Mouse (Mus musculus): ENCODE results near the gene Coq5.
"Not testable (repeated sequence)": the region's sequence is repeated elsewhere in the genome, so short reads cannot be mapped to it uniquely, and the experiment has no call there.

The Coq5 gene

DNA sequence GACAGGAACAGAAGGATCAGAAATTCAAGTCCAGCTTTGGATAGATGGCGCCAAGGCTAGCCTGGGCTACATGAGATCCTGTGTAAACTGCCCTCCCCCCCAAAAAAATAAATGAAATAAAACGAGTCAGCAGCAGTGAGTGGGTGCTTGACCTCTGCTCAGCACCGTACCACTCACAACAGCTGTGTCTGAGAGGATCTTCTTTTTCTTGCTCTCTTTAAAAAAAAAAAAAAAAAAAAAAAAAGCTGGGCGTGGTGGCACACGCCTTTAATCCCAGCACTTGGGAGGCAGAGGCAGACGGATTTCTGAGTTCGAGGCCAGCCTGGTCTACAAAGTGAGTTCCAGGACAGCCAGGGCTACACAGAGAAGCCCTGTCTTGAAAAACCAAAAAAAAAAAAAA is 22.7 kb downstream of the Coq5 start:
- not testable (repeated sequence) for DNase-seq (ENCODE audit: extremely low read depth, low read depth, low spot score)

GRCm38 (mm10) chr5:115312354-115312753 is 32.9 kb downstream of the Coq5 start:
- DNase-seq (ENCODE audit: extremely low read depth, low read depth, low spot score) = no peak

- DNase-seq (ENCODE audit: extremely low read depth, low read depth, low spot score) = no peak
Measured at GRCm38 (mm10) chr5:115312816-115313667, 33.6 kb downstream of the Coq5 start.

- DNase-seq (ENCODE audit: extremely low read depth, low read depth, low spot score) = no peak
Measured at GRCm38 (mm10) chr5:115313668-115313943, 34.1 kb downstream of the Coq5 start.

DNA sequence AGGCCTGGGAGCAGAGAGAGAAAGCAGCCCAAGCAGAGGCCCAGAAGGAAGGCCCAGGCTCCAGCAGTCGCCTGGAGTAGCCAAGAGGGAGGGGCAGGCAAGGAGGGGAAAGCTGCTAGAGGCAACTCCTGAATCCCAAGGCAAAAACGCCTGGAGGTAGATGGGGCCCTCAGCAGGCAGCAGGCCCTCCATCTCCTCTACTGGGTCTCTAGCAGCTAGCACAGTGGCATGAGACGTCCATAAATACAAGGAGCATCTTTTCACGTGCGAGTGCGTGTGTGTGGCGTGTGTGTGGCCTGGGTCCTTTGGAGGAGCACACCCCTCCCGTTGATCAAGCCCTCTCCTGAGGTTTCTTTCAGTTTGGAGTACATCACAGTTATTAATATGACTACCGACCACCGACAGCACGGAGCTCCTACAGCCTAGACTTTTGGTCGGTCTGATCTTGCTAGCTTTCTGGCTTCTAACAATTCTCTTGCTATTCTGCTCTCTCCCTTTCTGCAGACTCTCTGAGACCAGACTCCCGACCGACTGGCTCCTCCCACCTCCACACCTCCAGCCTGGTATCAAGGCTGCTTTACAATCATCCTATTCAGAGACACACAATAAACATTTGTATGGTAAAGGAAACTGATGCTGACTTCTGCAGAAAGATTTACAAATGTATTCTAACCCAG is 37.6 kb downstream of the Coq5 start:
- no peak for DNase-seq (ENCODE audit: extremely low read depth, low read depth, low spot score)

GRCm38 (mm10) chr5:115317645-115318328 is 38.3 kb downstream of the Coq5 start:
- no peak for DNase-seq (ENCODE audit: extremely low read depth, low read depth, low spot score)

DNA sequence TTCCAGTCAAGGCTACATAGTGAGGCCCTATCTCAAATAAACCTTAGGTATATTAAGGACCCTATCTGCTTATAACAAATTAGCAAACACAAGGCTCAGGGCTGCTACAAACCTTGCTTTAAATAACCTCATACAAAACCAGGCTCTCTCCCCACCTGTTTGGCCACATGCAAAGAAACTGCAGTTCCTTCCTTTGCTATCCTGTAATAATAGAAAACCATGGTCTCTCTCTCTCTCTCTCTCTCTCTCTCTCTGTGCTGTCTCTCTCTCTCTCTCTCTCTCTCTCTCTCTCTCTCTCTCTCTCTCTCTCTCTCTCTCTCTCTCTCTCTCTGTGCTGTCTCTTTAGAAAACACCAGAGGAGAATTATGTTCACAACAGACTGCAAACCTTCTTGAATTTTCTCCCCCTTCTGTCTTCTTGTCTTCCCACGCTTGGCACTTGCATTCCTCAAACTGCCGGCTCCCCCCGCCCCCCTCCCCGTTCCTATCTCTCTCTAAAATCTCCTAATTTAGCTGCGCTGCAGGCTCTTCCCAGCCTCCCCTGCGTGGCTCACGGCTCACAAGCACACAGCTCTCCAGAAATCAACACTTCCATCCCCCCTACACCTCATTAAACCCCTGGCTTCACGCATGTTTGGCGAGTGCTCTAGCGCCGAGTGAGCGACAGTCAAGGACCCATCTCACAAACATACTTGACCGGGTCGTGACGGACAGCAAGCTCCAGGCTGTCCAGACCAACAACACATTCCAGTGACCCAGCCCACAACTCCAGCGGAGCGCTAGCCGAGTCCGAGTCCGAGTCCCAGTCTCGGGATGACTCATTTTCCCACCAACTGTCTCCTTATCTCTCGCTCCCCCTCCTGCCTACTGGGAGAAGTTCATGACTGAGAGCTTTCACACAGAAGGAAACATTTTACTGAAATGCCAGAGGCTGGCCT is 39.8 kb downstream of the Coq5 start:
- DNase-seq (ENCODE audit: extremely low read depth, low read depth, low spot score) = no peak

GRCm38 (mm10) chr5:115326256-115326831 is 46.9 kb downstream of the Coq5 start:
- no peak for DNase-seq (ENCODE audit: extremely low read depth, low read depth, low spot score)

DNA sequence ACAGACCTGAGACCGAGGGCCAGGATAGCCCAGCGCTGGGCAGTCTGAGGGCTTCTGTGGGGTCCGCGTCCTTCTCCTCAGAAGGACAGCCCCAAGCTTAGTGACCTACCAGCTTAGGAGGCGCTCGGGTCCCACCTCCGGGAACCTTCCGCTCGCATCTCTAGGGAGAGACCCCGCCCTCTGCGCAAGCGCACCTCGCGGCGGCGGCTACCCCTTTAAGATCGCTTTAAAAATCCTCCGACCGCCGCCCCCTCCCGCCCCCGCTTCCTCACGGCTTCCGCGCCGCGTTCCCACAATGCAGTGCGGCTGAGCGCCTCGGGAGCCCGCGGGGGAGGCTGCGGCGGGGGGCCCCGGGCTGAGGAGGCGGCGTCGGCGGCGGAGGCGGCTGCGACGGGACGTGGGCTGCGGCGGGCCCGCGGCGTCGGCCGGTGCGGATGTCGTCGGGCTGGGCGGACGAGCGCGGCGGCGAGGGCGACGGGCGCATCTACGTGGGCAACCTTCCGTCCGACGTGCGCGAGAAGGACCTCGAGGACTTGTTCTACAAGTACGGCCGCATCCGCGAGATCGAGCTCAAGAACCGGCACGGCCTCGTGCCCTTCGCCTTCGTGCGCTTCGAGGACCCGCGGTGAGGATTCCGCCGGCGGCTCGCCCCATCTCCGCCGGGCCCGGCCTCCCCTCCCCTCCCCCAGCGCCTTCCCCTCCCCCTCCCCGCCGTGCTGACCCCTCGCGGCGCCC is 47.6 kb downstream of the Coq5 start, which contains the start of gene Srsf9:
Gene Srsf9, plus strand, starts transcription at position 303 of the 735 bp plus-strand sequence.
- DNase-seq (ENCODE audit: extremely low read depth, low read depth, low spot score) = no peak

GRCm38 (mm10) chr5:115327610-115328548 is 48.4 kb downstream of the Coq5 start:
- DNase-seq (ENCODE audit: extremely low read depth, low read depth, low spot score) = no peak

- no peak for DNase-seq (ENCODE audit: extremely low read depth, low read depth, low spot score)
Measured at GRCm38 (mm10) chr5:115330955-115331354, 51.5 kb downstream of the Coq5 start.

GRCm38 (mm10) chr5:115333626-115334025 is 54.2 kb downstream of the Coq5 start:
- no peak for DNase-seq (ENCODE audit: extremely low read depth, low read depth, low spot score)

- DNase-seq (ENCODE audit: extremely low read depth, low read depth, low spot score) = no peak
Measured at GRCm38 (mm10) chr5:115340007-115340406, 60.5 kb downstream of the Coq5 start.

- DNase-seq (ENCODE audit: extremely low read depth, low read depth, low spot score) = no peak
Measured at GRCm38 (mm10) chr5:115340577-115341313, 61.3 kb downstream of the Coq5 start, which contains the start of the genes Gatc and Triap1. TSS of gene Gatc (minus strand) at chr5:115341178. TSS of gene Triap1 (plus strand) at chr5:115341225.

DNA sequence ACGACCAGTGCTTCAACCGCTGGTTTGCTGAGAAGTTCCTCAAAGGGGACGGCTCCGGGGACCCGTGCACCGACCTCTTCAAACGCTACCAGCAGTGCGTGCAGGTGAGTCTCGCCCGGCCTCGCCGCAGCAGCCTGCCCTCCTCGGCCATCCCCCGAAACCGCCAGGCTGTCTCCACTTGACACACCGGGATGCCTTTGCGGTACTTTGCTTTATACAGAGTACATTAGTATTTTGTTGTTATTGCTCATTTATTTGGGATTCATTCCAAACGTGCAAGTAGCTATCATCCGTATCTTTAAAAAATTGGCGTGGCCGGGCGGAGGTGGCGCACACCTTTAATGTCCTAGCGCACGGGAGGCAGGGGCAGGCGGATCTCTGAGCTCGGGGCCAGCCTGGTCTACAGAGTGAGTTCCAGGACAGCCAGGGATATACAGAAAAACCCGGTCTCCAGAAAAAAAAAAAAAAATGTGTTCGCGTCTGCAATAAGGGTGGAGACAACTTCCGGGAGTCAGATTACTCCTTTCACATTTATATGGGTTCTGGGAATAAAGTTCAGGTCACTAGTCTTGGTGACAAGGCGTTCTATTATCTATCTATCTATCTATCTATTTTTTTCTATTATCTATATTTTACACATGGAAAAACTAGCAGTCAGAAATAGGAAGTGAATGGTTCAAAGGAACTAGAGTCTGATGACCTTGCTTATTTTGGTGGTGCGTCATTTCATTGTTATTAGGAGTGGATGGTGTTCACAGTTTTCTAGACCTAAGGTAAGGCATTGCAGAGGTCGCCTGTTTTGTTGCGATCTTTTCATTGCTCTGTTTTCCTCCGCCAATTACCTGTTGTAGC is 62.1 kb downstream of the Coq5 start:
- DNase-seq (ENCODE audit: extremely low read depth, low read depth, low spot score) = no peak

Measured in fat pad, adult 2 months (tissue).